Mouse (Mus musculus) limb, embryonic 14.5 days (tissue): ENCODE results near the gene Arhgap15. TPM values are rescaled to one million over a fixed set of nuclear protein-coding genes. Genes with fewer than 3 reads are reported as not detected.

ENCODE experiments used
- ATAC-seq: fragments of 200-750 bp; cut with Nextera tagmentation; 2 replicates; pipeline ENCODE4 v1.8.0; 2017; ENCODE audit warnings: low read depth, moderate number of reproducible peaks, moderate TSS enrichment; ENCODE audit not compliant: low FRiP score
- DNase-seq: peaks from one replicate; pipeline ENCODE4 v3.0.0-alpha.2; 2015; ENCODE audit warnings: low spot score
- H3K27ac ChIP-seq: fragments of 300-500 bp; sonication (generic); replicated peaks from 2 replicates; pipeline ENCODE4 v1.5.1; 2014; ENCODE audit warnings: low read depth, mild to moderate bottlenecking, low read length, moderate library complexity, mixed read lengths
- H3K27me3 ChIP-seq: fragments of 300-500 bp; sonication (generic); 2 replicates; pipeline ENCODE4 v1.6.1; 2014; ENCODE audit warnings: low read length, mixed read lengths; ENCODE audit not compliant: control insufficient read depth, insufficient read depth
- H3K36me3 ChIP-seq: fragments of 300-500 bp; sonication (generic); 2 replicates; pipeline ENCODE4 v1.6.1; 2014; ENCODE audit warnings: mild to moderate bottlenecking, low read length, moderate library complexity, mixed read lengths; ENCODE audit not compliant: control insufficient read depth, insufficient read depth
- H3K4me1 ChIP-seq: fragments of 300-500 bp; sonication (generic); 2 replicates; pipeline ENCODE4 v1.6.1; 2014; ENCODE audit warnings: antibody characterized with exemption, low read length, mixed read lengths; ENCODE audit not compliant: control insufficient read depth, insufficient read depth
- H3K4me2 ChIP-seq: fragments of 300-500 bp; sonication (generic); replicated peaks from 2 replicates; pipeline ENCODE4 v1.6.1; 2014; ENCODE audit warnings: low read depth, mild to moderate bottlenecking, low read length, moderate library complexity; ENCODE audit not compliant: severe bottlenecking
- H3K4me3 ChIP-seq: fragments of 300-500 bp; sonication (generic); replicated peaks from 2 replicates; pipeline ENCODE4 v1.5.1; 2014; ENCODE audit warnings: low read length
- H3K9ac ChIP-seq: fragments of 300-500 bp; sonication (generic); 2 replicates; pipeline ENCODE4 v1.6.1; 2014; ENCODE audit warnings: mild to moderate bottlenecking, low read depth, low read length, moderate library complexity; ENCODE audit not compliant: severe bottlenecking
- H3K9me3 ChIP-seq: fragments of 300-500 bp; sonication (generic); 2 replicates; pipeline ENCODE4 v1.6.1; 2016; ENCODE audit warnings: low read length; ENCODE audit not compliant: control insufficient read depth
- POLR2A ChIP-seq: fragments of 200-500 bp; IDR thresholded peaks from 2 replicates; pipeline ENCODE4 v1.8.0; 2012; ENCODE audit warnings: inconsistent platforms, mild to moderate bottlenecking, moderate library complexity, borderline replicate concordance; ENCODE audit not compliant: insufficient read depth, insufficient read length; ENCODE audit errors: extremely low read depth
- WGBS: fragments of 180-500 bp; shearing (Covaris S2); extraction: QIAGEN DNeasy Blood & Tissue Kit; methylation state at CpG from one replicate; pipeline ENCODE4 v1.1.7; 2014; 5-methylcytosine and 5-hydroxymethylcytosine counted together
- polyA plus RNA-seq, 2 experiments: library from polyadenylated mRNA; depleted of rRNA in 1 of 2; stranded (reverse) in 1 of 2; unstranded in 1 of 2; fragments of >200 nt; fragmentation: Nextera tagmentation in 1 of 2; extraction: Ambion mirVana in 1 of 2; gene quantifications; 2 replicates each; pipeline versions ENCODE4 v1.2.1 to v1.2.3; 2012 to 2014

The Arhgap15 gene
- polyA plus RNA-seq, 2 experiments, result 1.4 to 2.9 TPM

DNA sequence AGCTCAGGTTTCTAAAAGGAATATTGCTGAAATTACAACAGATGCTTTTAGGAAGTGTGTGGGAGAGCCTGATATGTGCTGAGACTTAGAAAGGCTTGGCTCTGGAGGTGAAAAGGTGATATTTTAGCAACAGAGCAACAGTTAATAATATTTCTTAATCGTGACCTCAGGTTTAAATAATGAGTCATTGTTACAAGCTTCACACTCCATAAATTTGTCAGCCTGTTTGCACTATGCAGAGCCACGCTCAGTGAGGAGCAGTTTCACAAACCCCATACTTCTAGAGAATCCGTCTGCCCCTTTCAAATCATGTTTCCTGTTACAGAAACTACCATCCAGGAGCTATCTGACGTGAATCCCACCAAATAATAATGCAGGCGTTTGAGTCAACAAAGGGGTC is 213.8 kb downstream of the Arhgap15 start:
- DNase-seq, result no peak
- Histone ChIP-seq H3K4me1 (no peaks in the 10 kb centered on the region), H3K4me2 (no peak overlapping the region), H3K27me3 (no peaks in the 10 kb centered on the region), H3K9ac (no peak overlapping the region), H3K36me3 (no peaks in the 10 kb centered on the region), H3K27ac (no peak overlapping the region), H3K9me3 (no peaks in the 10 kb centered on the region), H3K4me3 (no peak overlapping the region)
- WGBS, result 45% methylated on average over 5 of the region's 5 CpGs
- ATAC-seq, result no peak
- no peak for TF ChIP-seq POLR2A

DNA sequence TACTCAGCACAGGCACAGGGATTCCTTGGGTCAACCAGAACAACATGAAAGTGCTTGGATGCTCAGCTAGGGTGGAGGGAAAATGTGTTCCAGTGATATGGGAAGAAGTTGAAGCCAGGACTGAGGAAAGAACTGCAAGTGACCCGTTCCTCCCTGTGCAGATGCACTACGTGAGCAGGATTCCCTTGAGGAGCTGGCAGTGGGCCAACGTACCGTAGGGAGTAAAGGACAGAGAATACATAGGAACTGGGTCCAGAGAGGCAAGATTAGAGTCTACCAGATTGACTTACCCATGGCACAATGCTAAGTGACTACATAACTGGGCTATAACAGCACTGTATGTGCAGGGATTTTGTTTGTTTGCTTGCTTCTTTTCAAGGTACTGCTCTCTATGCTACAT is 220.0 kb downstream of the Arhgap15 start:
- TF ChIP-seq POLR2A, result no peak
- H3K4me3 ChIP-seq, result no peak overlapping the region
- H3K36me3 ChIP-seq, result no peaks in the 10 kb centered on the region
- no peak overlapping the region for H3K27ac ChIP-seq
- no peaks in the 10 kb centered on the region for H3K4me1 ChIP-seq
- ATAC-seq (no peak), DNase-seq (no peak)
- no peak overlapping the region for H3K4me2 ChIP-seq
- no peaks in the 10 kb centered on the region for H3K9me3 ChIP-seq
- no peaks in the 10 kb centered on the region for H3K27me3 ChIP-seq
- 62% methylated on average over 4 of the region's 4 CpGs for WGBS
- H3K9ac ChIP-seq, result no peak overlapping the region

DNA sequence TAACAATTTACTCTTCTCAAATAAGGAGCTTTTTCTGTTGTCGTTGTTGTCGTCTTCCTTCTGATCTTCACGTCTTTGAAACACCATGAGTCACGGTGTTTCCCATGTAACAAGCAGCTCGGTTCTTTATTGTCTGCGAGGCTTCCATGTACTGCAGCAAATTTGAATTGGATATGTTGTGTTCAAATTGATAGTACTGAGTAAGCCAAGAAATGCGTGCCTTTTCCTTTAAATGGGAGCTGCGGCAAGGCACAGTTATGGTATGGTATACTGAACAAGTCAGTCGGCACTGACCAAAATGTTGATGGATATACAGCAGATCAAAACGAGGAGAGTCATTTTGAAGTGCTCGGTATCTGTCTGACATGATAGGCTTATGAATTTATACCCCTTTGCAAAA is 229.1 kb downstream of the Arhgap15 start:
- Histone ChIP-seq H3K27me3 (no peaks in the 10 kb centered on the region), H3K4me3 (no peak overlapping the region), H3K4me1 (no peaks in the 10 kb centered on the region), H3K27ac (no peak overlapping the region), H3K4me2 (no peak overlapping the region), H3K9ac (no peak overlapping the region), H3K9me3 (no peaks in the 10 kb centered on the region), H3K36me3 (no peaks in the 10 kb centered on the region)
- TF ChIP-seq POLR2A, result no peak
- DNase-seq (no peak), ATAC-seq (no peak)
- WGBS, result 84% methylated on average over 11 of the region's 11 CpGs

DNA sequence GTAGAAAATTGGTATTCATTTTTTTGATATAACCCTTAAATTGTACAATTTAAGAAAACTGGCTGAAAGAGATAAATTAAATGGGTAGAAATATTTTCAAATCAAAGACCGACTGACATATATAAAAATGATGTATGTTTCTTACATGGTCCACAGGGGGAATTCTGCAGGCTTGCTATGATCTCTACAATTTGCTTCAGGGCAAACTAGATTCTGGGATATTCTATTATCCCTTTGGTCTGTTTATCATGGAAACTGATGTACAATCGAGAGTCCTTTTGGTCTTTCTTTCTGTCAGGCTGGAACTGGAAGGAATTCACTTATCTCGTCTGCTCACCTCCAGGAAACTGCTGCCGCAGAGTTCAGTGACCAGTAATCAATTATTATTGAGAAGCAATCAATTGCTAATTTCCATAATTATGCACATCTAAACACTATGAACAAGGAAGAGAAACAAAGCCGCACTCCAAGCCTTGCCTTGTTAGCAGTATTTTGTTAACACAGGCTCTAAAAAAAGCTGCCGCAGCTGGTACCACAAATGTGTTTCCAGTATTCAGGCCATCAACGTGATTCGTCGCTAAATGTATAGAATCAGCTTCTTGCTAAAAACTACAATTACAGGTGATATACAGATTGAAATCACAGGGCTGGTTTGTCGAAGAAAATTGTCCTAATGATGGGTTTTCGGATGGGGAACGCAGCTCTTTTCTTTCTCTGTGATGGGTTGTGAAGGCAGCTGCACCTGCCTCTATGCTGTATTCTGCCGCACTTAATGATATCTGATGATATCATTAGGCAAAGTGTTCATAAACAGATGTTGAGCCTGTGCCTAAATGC is 229.8 kb downstream of the Arhgap15 start:
- 78% methylated on average over 13 of the region's 13 CpGs for WGBS
- Histone ChIP-seq H3K4me1 (no peaks in the 10 kb centered on the region), H3K36me3 (no peaks in the 10 kb centered on the region), H3K4me2 (no peak overlapping the region), H3K4me3 (no peak overlapping the region), H3K27ac (no peak overlapping the region), H3K9me3 (no peaks in the 10 kb centered on the region), H3K9ac (no peak overlapping the region), H3K27me3 (no peaks in the 10 kb centered on the region)
- DNase-seq (no peak), ATAC-seq (no peak)
- TF ChIP-seq POLR2A, result no peak

DNA sequence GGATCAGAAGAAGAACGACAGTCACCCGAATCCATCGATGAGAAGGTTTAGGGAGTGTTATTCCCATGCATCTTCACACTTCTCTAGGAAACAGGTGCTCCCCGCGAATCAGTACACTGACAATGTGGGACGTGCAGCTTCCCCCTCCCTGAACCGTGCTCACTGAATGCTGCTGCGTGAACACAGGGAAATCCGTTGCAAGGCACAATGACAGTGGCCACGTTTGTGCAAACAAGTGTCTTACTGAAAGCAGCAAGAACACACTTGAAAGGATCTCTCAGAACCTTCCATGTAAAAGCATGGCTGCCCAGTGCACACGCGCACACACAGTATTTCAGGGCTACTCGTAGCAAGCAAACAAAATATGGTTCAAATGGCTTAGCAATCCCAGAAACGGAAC is 237.4 kb downstream of the Arhgap15 start:
- DNase-seq (no peak), ATAC-seq (no peak)

DNA sequence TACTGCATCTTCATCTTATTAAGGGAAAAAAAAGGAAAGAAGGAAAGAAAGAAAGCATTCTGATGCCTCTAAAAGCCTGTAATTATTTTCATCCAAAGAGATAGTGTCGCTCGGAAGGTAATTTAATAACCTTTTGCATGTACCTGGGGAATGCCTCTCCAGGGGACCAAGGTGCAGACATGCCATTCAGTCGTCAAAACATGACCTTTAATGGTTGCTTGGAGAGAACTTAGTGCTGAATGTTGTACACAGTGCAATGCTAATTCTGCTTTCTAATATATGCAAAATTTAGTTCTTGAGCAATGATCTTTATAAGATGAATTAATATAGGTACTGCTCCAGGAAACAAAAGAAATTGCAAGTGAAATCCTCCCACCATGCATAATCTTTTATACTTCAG is 239.3 kb downstream of the Arhgap15 start:
- H3K9ac ChIP-seq, result no peak overlapping the region
- no peak for TF ChIP-seq POLR2A

More for the DNA sequence above, 237.4 kb downstream of the Arhgap15 start:
- Histone ChIP-seq H3K27ac (no peak overlapping the region), H3K27me3 (no peaks in the 10 kb centered on the region), H3K4me1 (no peaks in the 10 kb centered on the region), H3K9ac (no peak overlapping the region), H3K4me2 (no peak overlapping the region), H3K9me3 (no peaks in the 10 kb centered on the region), H3K4me3 (no peak overlapping the region), H3K36me3 (no peaks in the 10 kb centered on the region)
- no peak for TF ChIP-seq POLR2A
- WGBS, result 78% methylated on average over 14 of the region's 14 CpGs

More for the DNA sequence above, 239.3 kb downstream of the Arhgap15 start:
- Histone ChIP-seq H3K4me1 (no peaks in the 10 kb centered on the region), H3K4me3 (no peak overlapping the region), H3K36me3 (no peaks in the 10 kb centered on the region), H3K27me3 (no peaks in the 10 kb centered on the region), H3K27ac (no peak overlapping the region), H3K4me2 (no peak overlapping the region), H3K9me3 (no peaks in the 10 kb centered on the region)
- DNase-seq (no peak), ATAC-seq (no peak)
- 56% methylated on average over 3 of the region's 3 CpGs for WGBS
